Mouse (Mus musculus): Measurements from ENCODE around the gene Fam13c. TPM values are rescaled to one million over a fixed set of nuclear protein-coding genes. Genes with fewer than 3 reads are reported as not detected.

Fam13c gene
- 0.97 and 1.2 TPM in 2 replicates for polyA plus RNA-seq (2012; rRNA removed)

GRCm38 (mm10) chr10:70439676-70440521 is at the start of gene Fam13c:
Gene Fam13c, plus strand, starts transcription at chr10:70440481.

Other genes with a start within 250 kb of the Fam13c start
- 0.38 TPM in 1 of 2 replicates, not detected in the other for gene Mrln, start 235.8 kb upstream of the Fam13c start, polyA plus RNA-seq (2012; rRNA removed)
- 3.5 and 5.4 TPM in 2 replicates for gene Slc16a9, start 195.4 kb upstream of the Fam13c start, polyA plus RNA-seq (2012; rRNA removed)
- 0.23 and 0.25 TPM in 2 replicates for gene Phyhipl, start 215.5 kb downstream of the Fam13c start, polyA plus RNA-seq (2012; rRNA removed)

Data from colon, adult 2 months (tissue).